Comparison of ENCODE assay signal across 11 mouse cellular contexts in the genomic region with DNA sequence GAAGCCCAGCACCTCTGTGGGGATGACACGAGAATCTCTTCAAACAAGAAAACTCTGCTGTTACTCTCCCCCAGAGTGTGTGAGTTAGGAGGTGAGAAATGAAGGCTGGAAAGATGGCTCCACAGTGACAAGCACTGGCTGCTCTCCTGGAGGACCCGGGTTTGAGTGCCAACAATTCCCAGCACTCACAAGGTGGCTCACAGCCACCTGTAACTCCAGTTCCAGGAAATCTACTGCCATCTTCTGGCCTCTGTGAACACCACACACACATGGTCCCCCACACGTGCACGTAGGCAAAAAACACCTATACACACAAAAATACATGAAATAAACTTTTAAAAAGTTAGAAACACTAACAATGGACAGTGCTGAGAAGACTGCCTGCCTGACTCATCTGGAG. TPM values are rescaled to one million over a fixed set of nuclear protein-coding genes. Genes with fewer than 3 reads are reported as not detected.
A peak's percentile ranks its signal among the peaks of the same experiment; 100 is the strongest.
DNase-seq lines count a peak whose midpoint lies in the region; ATAC-seq and TF ChIP-seq lines count a peak whose summit lies in the region.
"Had no signal": no experiment of that assay in that cellular context is flagged by ENCODE, and none has a peak within 500 bp of the region (broad histone marks: within the 10 kb centered on the region; RNA-seq: fewer than 3 reads in every experiment).

No protein-coding gene starts in this region.

- no peaks in the 10 kb centered on the region for H3K36me3 ChIP-seq in lung, embryonic 16.5 days (ENCODE audit: control insufficient read depth, insufficient read depth, low read length)
- no peaks in the 10 kb centered on the region for H3K36me3 ChIP-seq in small intestine, adult 2 months (ENCODE audit: control insufficient read depth, insufficient read depth, low read length)
- H3K36me3 ChIP-seq: limb, embryonic 12.5 days had no signal

- WGBS in lung, embryonic 16.5 days, result 77% methylated on average over 4 of the region's 4 CpGs
- WGBS in small intestine, adult 2 months, result 77% methylated on average over 4 of the region's 4 CpGs

- H3K27me3 ChIP-seq in lung, embryonic 16.5 days (ENCODE audit: control insufficient read depth, insufficient read depth, low read depth, low read length), result no peaks in the 10 kb centered on the region
- H3K27me3 ChIP-seq in small intestine, adult 2 months (ENCODE audit: control insufficient read depth, insufficient read depth, low read length), result no peaks in the 10 kb centered on the region
- H3K27me3 ChIP-seq: limb, embryonic 12.5 days had no signal

- TF ChIP-seq POLR2A in small intestine, adult 2 months (IDR thresholded peaks at IDR 0.05; ENCODE audit: low read depth, low read length), result no peak

- H3K9me3 ChIP-seq in lung, embryonic 16.5 days (ENCODE audit: control insufficient read depth, low read length), result no peaks in the 10 kb centered on the region
- H3K9me3 ChIP-seq: limb, embryonic 12.5 days had no signal

- no peak for ATAC-seq in lung, embryonic 16.5 days (ENCODE audit: low read depth)
- ATAC-seq: forebrain, embryonic 14.5 days had no signal

- peaks cover 3% of the 10 kb centered on the region; the same call in 1 of the 2 replicates for H3K4me1 ChIP-seq in lung, embryonic 16.5 days (replicated peaks; ENCODE audit: control insufficient read depth, insufficient read depth, low read length)
- peaks cover 5% of the 10 kb centered on the region; the same call in 1 of the 2 replicates for H3K4me1 ChIP-seq in brown adipose tissue, adult 24 weeks (ENCODE audit: control insufficient read depth, insufficient read depth, insufficient read length, low read length)
- peaks cover 4% of the 10 kb centered on the region; the same call in 1 of the 2 replicates for H3K4me1 ChIP-seq in small intestine, adult 2 months (ENCODE audit: control insufficient read depth, insufficient read depth, insufficient read length, low read length)

- no peak overlapping the region for H3K4me3 ChIP-seq in lung, embryonic 16.5 days (ENCODE audit: low read length)
- H3K4me3 ChIP-seq in brown adipose tissue, adult 24 weeks (ENCODE audit: insufficient read depth, low read depth, low read length), result no peak overlapping the region
- no peak overlapping the region for H3K4me3 ChIP-seq in small intestine, adult 2 months (ENCODE audit: low read depth, low read length)
- H3K4me3 ChIP-seq: limb, embryonic 12.5 days had no signal

- H3K27ac ChIP-seq in lung, embryonic 16.5 days (ENCODE audit: low read length), result peak overlapping the region; percentile 23; the same call in 1 of the 2 replicates
- peak overlapping the region; percentile 87 for H3K27ac ChIP-seq in brown adipose tissue, adult 24 weeks (replicated peaks; ENCODE audit: low read depth, low read length)
- no peak overlapping the region for H3K27ac ChIP-seq in small intestine, adult 2 months (ENCODE audit: insufficient read depth, low read depth, low read length)
- H3K27ac ChIP-seq: limb, embryonic 12.5 days had no signal

- no peak overlapping the region for H3K9ac ChIP-seq in lung, embryonic 16.5 days (ENCODE audit: low read length)
- H3K9ac ChIP-seq: limb, embryonic 12.5 days had no signal

- no peak overlapping the region for H3K4me2 ChIP-seq in lung, embryonic 16.5 days (ENCODE audit: low read depth, low read length)
- H3K4me2 ChIP-seq: heart, embryonic 11.5 days; limb, embryonic 12.5 days had no signal

- peak; percentile 79 for DNase-seq in heart, adult 11 months
- no peak for DNase-seq in heart, adult 8-10 months (ENCODE audit: low spot score)
- no peak for DNase-seq in lung, postnatal 25 days (ENCODE audit: low spot score)
- no peak for DNase-seq in adrenal gland, postnatal 4 days (ENCODE audit: low spot score in 2 of 2)
- DNase-seq in neural tube, embryonic 10.5 days (ENCODE audit: extremely low spot score, low spot score), result no peak

- peak; percentile 10; the same call in 1 of the 2 replicates for TF ChIP-seq CTCF in small intestine, adult 2 months (IDR thresholded peaks at IDR 0.05; ENCODE audit: extremely low read depth, insufficient read length, insufficient replicate concordance, low read depth, low read length)

RNA-seq across cellular contexts. Expression of a gene that starts 34.9 kb away (rescaled TPM):
- 1 to 10 TPM; 1.9 to 2.2 (median 2.0) TPM for total RNA-seq in heart, adult 8-10 months (2022)
- 16.7 and 17.6 TPM in 2 replicates for polyA plus RNA-seq in lung, embryonic 16.5 days (2015; fragmentation: Nextera tagmentation; extraction: Ambion mirVana)
- 1.3 and 1.5 TPM in 2 replicates for polyA plus RNA-seq in brown adipose tissue, adult 24 weeks (2012; ENCODE audit: insufficient read depth, insufficient read length, missing spikeins)
- polyA plus RNA-seq in small intestine, adult 2 months (2012; rRNA removed), result 2.2 and 6.1 TPM in 2 replicates
- total RNA-seq in adrenal gland, postnatal 4 days (2021), result 10 to 100 TPM; 16.1 to 16.2 TPM

RNA-seq across cellular contexts. Expression of a gene that starts 35.6 kb away (rescaled TPM):
- 1 to 10 TPM; 1.7 to 2.6 (median 2.0) TPM for total RNA-seq in heart, adult 8-10 months (2022)
- 25.5 and 26.0 TPM in 2 replicates for polyA plus RNA-seq in lung, embryonic 16.5 days (2015; fragmentation: Nextera tagmentation; extraction: Ambion mirVana)
- polyA plus RNA-seq in brown adipose tissue, adult 24 weeks (2012; ENCODE audit: insufficient read depth, insufficient read length, missing spikeins), result 0.63 and 1.6 TPM in 2 replicates
- polyA plus RNA-seq in small intestine, adult 2 months (2012; rRNA removed), result 1.4 and 2.5 TPM in 2 replicates
- total RNA-seq in adrenal gland, postnatal 4 days (2021), result 1 to 10 TPM; 6.2 to 9.4 TPM

RNA-seq across cellular contexts. Expression of a gene that starts 51.6 kb away (rescaled TPM):
- total RNA-seq in heart, adult 8-10 months (2022), result not detected
- 2.2 and 2.4 TPM in 2 replicates for polyA plus RNA-seq in lung, embryonic 16.5 days (2015; fragmentation: Nextera tagmentation; extraction: Ambion mirVana)
- not detected in 2 replicates for polyA plus RNA-seq in brown adipose tissue, adult 24 weeks (2012; ENCODE audit: insufficient read depth, insufficient read length, missing spikeins)
- polyA plus RNA-seq in small intestine, adult 2 months (2012; rRNA removed), result 0.06 and 1.3 TPM in 2 replicates
- total RNA-seq in adrenal gland, postnatal 4 days (2021), result under 1 TPM in 1 of 2 experiments, not detected in 1; 0.14 TPM

RNA-seq across cellular contexts. Expression of a gene that starts 56.0 kb away (rescaled TPM):
- 10 to 100 TPM; 63.1 to 78.6 (median 72.3) TPM for total RNA-seq in heart, adult 8-10 months (2022)
- 195 and 211 TPM in 2 replicates for polyA plus RNA-seq in lung, embryonic 16.5 days (2015; fragmentation: Nextera tagmentation; extraction: Ambion mirVana)
- polyA plus RNA-seq in brown adipose tissue, adult 24 weeks (2012; ENCODE audit: insufficient read depth, insufficient read length, missing spikeins), result 78.0 and 97.2 TPM in 2 replicates
- polyA plus RNA-seq in small intestine, adult 2 months (2012; rRNA removed), result 392 and 694 TPM in 2 replicates
- total RNA-seq in adrenal gland, postnatal 4 days (2021), result 100 to 1,000 TPM; 170 to 175 TPM

RNA-seq across cellular contexts. Expression of a gene that starts 56.7 kb away (rescaled TPM):
- 10 to 100 TPM; 33.9 to 37.7 (median 34.7) TPM for total RNA-seq in heart, adult 8-10 months (2022)
- 61.8 and 64.9 TPM in 2 replicates for polyA plus RNA-seq in lung, embryonic 16.5 days (2015; fragmentation: Nextera tagmentation; extraction: Ambion mirVana)
- 42.8 and 48.9 TPM in 2 replicates for polyA plus RNA-seq in brown adipose tissue, adult 24 weeks (2012; ENCODE audit: insufficient read depth, insufficient read length, missing spikeins)
- polyA plus RNA-seq in small intestine, adult 2 months (2012; rRNA removed), result 15.0 and 24.3 TPM in 2 replicates
- total RNA-seq in adrenal gland, postnatal 4 days (2021), result 10 to 100 TPM; 63.3 to 68.5 TPM
